Comparison of ENCODE assay signal across 18 mouse cellular contexts in the genomic region with DNA sequence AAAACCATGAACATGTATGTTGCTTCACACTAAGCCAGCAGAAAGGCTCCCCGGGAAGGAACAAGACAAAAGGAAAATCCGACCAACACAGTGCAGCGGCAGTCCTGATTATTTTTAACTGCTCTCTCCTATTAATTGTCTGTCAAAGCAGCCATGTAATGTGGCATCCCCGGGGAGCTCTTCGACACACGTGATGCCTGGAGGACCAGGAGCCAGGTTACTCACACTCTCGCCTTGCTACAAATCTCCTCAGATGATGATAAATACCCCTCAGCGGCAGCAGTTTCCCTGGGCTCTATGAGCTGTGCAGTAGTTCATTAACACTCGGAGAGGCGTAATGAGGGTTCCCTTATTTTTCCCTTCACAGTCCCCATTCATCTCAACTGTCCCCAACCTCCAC.
DNase-seq lines count a peak whose midpoint lies in the region; ATAC-seq and TF ChIP-seq lines count a peak whose summit lies in the region.
"Had no signal": no experiment of that assay in that cellular context is flagged by ENCODE, and none has a peak within 500 bp of the region (broad histone marks: within the 10 kb centered on the region; RNA-seq: fewer than 3 reads in every experiment).

No protein-coding gene starts in this region.

- no peaks in the 10 kb centered on the region for H3K27me3 ChIP-seq in heart, embryonic 15.5 days
- H3K27me3 ChIP-seq in heart, embryonic 10.5 days (ENCODE audit: insufficient read depth, poor library complexity, severe bottlenecking), result no peaks in the 10 kb centered on the region
- H3K27me3 ChIP-seq in forebrain, embryonic 15.5 days, result no peaks in the 10 kb centered on the region
- H3K27me3 ChIP-seq in hindbrain, postnatal 0 days (ENCODE audit: insufficient read depth, low read length), result no peaks in the 10 kb centered on the region
- 0 out of 2 replicates have a peak, but pooled peaks cover 4% of the 10 kb centered on the region for H3K27me3 ChIP-seq in neural tube, embryonic 15.5 days (replicated peaks)
- H3K27me3 ChIP-seq: embryonic facial prominence, embryonic 15.5 days; stomach, embryonic 15.5 days had no signal

- 44% methylated on average over 10 of the region's 10 CpGs for WGBS in heart, embryonic 15.5 days
- WGBS in heart, embryonic 10.5 days, result 54% methylated on average over 10 of the region's 10 CpGs
- WGBS in forebrain, embryonic 15.5 days, result 30% methylated on average over 10 of the region's 10 CpGs
- WGBS in hindbrain, postnatal 0 days, result 38% methylated on average over 10 of the region's 10 CpGs
- 23% methylated on average over 10 of the region's 10 CpGs for WGBS in neural tube, embryonic 15.5 days

- H3K4me2 ChIP-seq in heart, embryonic 15.5 days, result no peak overlapping the region
- H3K4me2 ChIP-seq in forebrain, embryonic 15.5 days (replicated peaks), result no peak overlapping the region
- no peak overlapping the region for H3K4me2 ChIP-seq in hindbrain, postnatal 0 days (ENCODE audit: low read depth, low read length)
- peak overlapping the region; percentile 9; the same call in 1 of the 2 replicates for H3K4me2 ChIP-seq in neural tube, embryonic 15.5 days
- H3K4me2 ChIP-seq: embryonic facial prominence, embryonic 15.5 days; limb, embryonic 12.5 days; stomach, embryonic 15.5 days had no signal

- H3K9ac ChIP-seq in heart, embryonic 15.5 days, result no peak overlapping the region
- no peak overlapping the region for H3K9ac ChIP-seq in forebrain, embryonic 15.5 days (replicated peaks)
- H3K9ac ChIP-seq in hindbrain, postnatal 0 days (replicated peaks; ENCODE audit: low read length), result no peak overlapping the region
- no peak overlapping the region for H3K9ac ChIP-seq in neural tube, embryonic 15.5 days (replicated peaks)
- H3K9ac ChIP-seq: embryonic facial prominence, embryonic 15.5 days; limb, embryonic 12.5 days; stomach, embryonic 15.5 days had no signal

- H3K9me3 ChIP-seq in heart, embryonic 15.5 days (replicated peaks), result no peaks in the 10 kb centered on the region
- no peaks in the 10 kb centered on the region for H3K9me3 ChIP-seq in heart, embryonic 10.5 days
- no peaks in the 10 kb centered on the region for H3K9me3 ChIP-seq in forebrain, embryonic 15.5 days
- H3K9me3 ChIP-seq in hindbrain, postnatal 0 days (ENCODE audit: low read length), result no peaks in the 10 kb centered on the region
- no peaks in the 10 kb centered on the region for H3K9me3 ChIP-seq in neural tube, embryonic 15.5 days (replicated peaks)
- H3K9me3 ChIP-seq: embryonic facial prominence, embryonic 15.5 days; stomach, embryonic 15.5 days had no signal

- H3K4me3 ChIP-seq in heart, embryonic 15.5 days, result no peak overlapping the region
- no peak overlapping the region for H3K4me3 ChIP-seq in heart, embryonic 10.5 days
- no peak overlapping the region for H3K4me3 ChIP-seq in forebrain, embryonic 15.5 days
- H3K4me3 ChIP-seq in hindbrain, postnatal 0 days (ENCODE audit: low read length), result no peak overlapping the region
- H3K4me3 ChIP-seq in neural tube, embryonic 15.5 days (replicated peaks), result no peak overlapping the region
- H3K4me3 ChIP-seq: embryonic facial prominence, embryonic 15.5 days; limb, embryonic 12.5 days; stomach, embryonic 15.5 days had no signal

- no peak for TF ChIP-seq CTCF in hindbrain, postnatal 0 days (IDR thresholded peaks at IDR 0.05; ENCODE audit: low read depth)

- peaks cover 38% of the 10 kb centered on the region for H3K4me1 ChIP-seq in heart, embryonic 15.5 days (replicated peaks)
- peaks cover 47% of the 10 kb centered on the region for H3K4me1 ChIP-seq in heart, embryonic 10.5 days
- H3K4me1 ChIP-seq in forebrain, embryonic 15.5 days, result peaks cover 28% of the 10 kb centered on the region
- H3K4me1 ChIP-seq in hindbrain, postnatal 0 days (ENCODE audit: insufficient read depth, low read length), result peaks cover 9% of the 10 kb centered on the region; the same call in 1 of the 2 replicates
- peaks cover 27% of the 10 kb centered on the region for H3K4me1 ChIP-seq in neural tube, embryonic 15.5 days
- H3K4me1 ChIP-seq: embryonic facial prominence, embryonic 15.5 days; stomach, embryonic 15.5 days had no signal

- DNase-seq in heart, embryonic 10.5 days (ENCODE audit: low spot score), result no peak
- DNase-seq in hindbrain, postnatal 0 days (ENCODE audit: low spot score), result peak; percentile 68
- no peak for DNase-seq in adrenal gland, adult (ENCODE audit: inconsistent age in 2 of 2, low spot score in 1 of 2)
- no peak for DNase-seq in kidney, postnatal 25 days
- DNase-seq: cerebellum, adult 8-10 months; heart, postnatal 4 days; kidney, adult 9 months; layer of hippocampus, postnatal 36 days; lung, adult 18-20 months; right cerebral cortex, postnatal 4 days; thymus, postnatal 36 days had no signal

- ATAC-seq in heart, embryonic 15.5 days (replicated peaks; ENCODE audit: insufficient number of reproducible peaks, insufficient read depth, low FRiP score, low read depth), result no peak
- ATAC-seq in forebrain, embryonic 15.5 days (replicated peaks), result peak; percentile 18; the same call in 1 of the 2 replicates
- ATAC-seq in hindbrain, postnatal 0 days, result peak; percentile 27; the same call in 1 of the 2 replicates
- ATAC-seq in neural tube, embryonic 15.5 days (ENCODE audit: low FRiP score), result peak; percentile 45; the same call in 1 of the 2 replicates
- ATAC-seq: CD4-positive, CD25-positive, alpha-beta regulatory T cell, adult 4 months had no signal

- no peaks in the 10 kb centered on the region for H3K36me3 ChIP-seq in heart, embryonic 15.5 days
- H3K36me3 ChIP-seq in heart, embryonic 10.5 days, result 0 out of 2 replicates have a peak, but pooled peaks cover 6% of the 10 kb centered on the region
- H3K36me3 ChIP-seq in forebrain, embryonic 15.5 days, result peaks cover 13% of the 10 kb centered on the region; the same call in 1 of the 2 replicates
- H3K36me3 ChIP-seq in hindbrain, postnatal 0 days (ENCODE audit: insufficient read depth, low read length), result no peaks in the 10 kb centered on the region
- H3K36me3 ChIP-seq in neural tube, embryonic 15.5 days, result 0 out of 2 replicates have a peak, but pooled peaks cover 3% of the 10 kb centered on the region
- H3K36me3 ChIP-seq: embryonic facial prominence, embryonic 15.5 days; limb, embryonic 12.5 days; stomach, embryonic 15.5 days had no signal

- 0 out of 2 replicates have a peak overlapping the region, but pooled peaks have one; percentile 5 for H3K27ac ChIP-seq in heart, embryonic 15.5 days
- no peak overlapping the region for H3K27ac ChIP-seq in heart, embryonic 10.5 days
- H3K27ac ChIP-seq in forebrain, embryonic 15.5 days (replicated peaks), result peak overlapping the region; percentile 53
- no peak overlapping the region for H3K27ac ChIP-seq in hindbrain, postnatal 0 days
- H3K27ac ChIP-seq in neural tube, embryonic 15.5 days (replicated peaks), result peak overlapping the region; percentile 71
- H3K27ac ChIP-seq: embryonic facial prominence, embryonic 15.5 days; limb, embryonic 12.5 days; stomach, embryonic 15.5 days had no signal

Comparison
In these comparisons a context has a peak if more than half of its experiments do, and no peak if none do; other contexts are left out.
1. H3K27ac ChIP-seq: peak in heart, embryonic 15.5 days (single experiment), forebrain, embryonic 15.5 days (single experiment) and neural tube, embryonic 15.5 days (single experiment); none in heart, embryonic 10.5 days (single experiment) and hindbrain, postnatal 0 days (single experiment).